Mouse (Mus musculus) megakaryocyte progenitor cell, adult 5-6 weeks (primary cell): Measurements from ENCODE around the gene Myo3b. TPM values are rescaled to one million over a fixed set of nuclear protein-coding genes. Genes with fewer than 3 reads are reported as not detected.

Experiments
- ATAC-seq: replicated peaks from 2 replicates; pipeline ENCODE4 v1.8.0; 2016; ENCODE audit warnings: mild to moderate bottlenecking, moderate TSS enrichment, inconsistent platforms; ENCODE audit not compliant: poor library complexity
- total RNA-seq, 2 experiments: library from RNA; stranded (forward) in 1 of 2; stranded (reverse) in 1 of 2; fragments of 157-497, 149-512 nt in 1 of 2; fragments of 200-1000 nt in 1 of 2; gene quantifications; 2 replicates each; pipeline versions ENCODE4 v1.2.3 to v1.2.4; 2015 to 2017

The Myo3b gene
- total RNA-seq, 2 experiments from 2014 or later, result 0.02 TPM; not detected in 1

- no peak for ATAC-seq
Measured at GRCm38 (mm10) chr2:70065116-70065515, 26.2 kb downstream of the Myo3b start.

- ATAC-seq, result no peak
Measured at GRCm38 (mm10) chr2:70065729-70066300, 26.9 kb downstream of the Myo3b start.

GRCm38 (mm10) chr2:70066338-70067022 lies 27.6 kb downstream of the Myo3b start:
- ATAC-seq, result no peak

- no peak for ATAC-seq
Measured at GRCm38 (mm10) chr2:70069861-70070260, 30.9 kb downstream of the Myo3b start.

GRCm38 (mm10) chr2:70083444-70084020 lies 44.6 kb downstream of the Myo3b start:
- ATAC-seq, result no peak

GRCm38 (mm10) chr2:70091261-70091660 lies 52.3 kb downstream of the Myo3b start:
- peak; percentile 80 for ATAC-seq

GRCm38 (mm10) chr2:70091801-70092522 lies 53.0 kb downstream of the Myo3b start:
- peak; percentile 74 for ATAC-seq

- ATAC-seq, result peak; percentile 18; the same call in 1 of the 2 replicates
Measured at GRCm38 (mm10) chr2:70092665-70093064, 53.7 kb downstream of the Myo3b start.

- no peak for ATAC-seq
Measured at GRCm38 (mm10) chr2:70094446-70094845, 55.5 kb downstream of the Myo3b start.

GRCm38 (mm10) chr2:70097229-70098095 lies 58.5 kb downstream of the Myo3b start:
- no peak for ATAC-seq

GRCm38 (mm10) chr2:70099459-70099858 lies 60.5 kb downstream of the Myo3b start:
- no peak for ATAC-seq

- ATAC-seq, result no peak
Measured at GRCm38 (mm10) chr2:70105286-70106030, 66.5 kb downstream of the Myo3b start.

GRCm38 (mm10) chr2:70109010-70109409 lies 70.1 kb downstream of the Myo3b start:
- no peak for ATAC-seq

GRCm38 (mm10) chr2:70113798-70114782 lies 75.2 kb downstream of the Myo3b start:
- no peak for ATAC-seq

- no peak for ATAC-seq
Measured at GRCm38 (mm10) chr2:70118376-70119264, 79.7 kb downstream of the Myo3b start.

- no peak; the same call in 1 of the 2 replicates for ATAC-seq
Measured at GRCm38 (mm10) chr2:70119265-70119663, 80.3 kb downstream of the Myo3b start.

- ATAC-seq, result no peak
Measured at GRCm38 (mm10) chr2:70126330-70126729, 87.4 kb downstream of the Myo3b start.

GRCm38 (mm10) chr2:70126783-70127182 lies 87.9 kb downstream of the Myo3b start:
- ATAC-seq, result peak; percentile 92
